Comparison of ENCODE assay signal across 10 mouse cellular contexts in genomic region chr1:52270354-52270753, GRCm38 (mm10). TPM values are rescaled to one million over a fixed set of nuclear protein-coding genes. Genes with fewer than 3 reads are reported as not detected.
DNase-seq lines count a peak whose midpoint lies in the region; ATAC-seq and TF ChIP-seq lines count a peak whose summit lies in the region.
"Had no signal": no experiment of that assay in that cellular context is flagged by ENCODE, and none has a peak within 500 bp of the region (broad histone marks: within the 10 kb centered on the region; RNA-seq: fewer than 3 reads in every experiment).

No protein-coding gene starts in this region.

- POLR2A ChIA-PET in Patski (lab: Charles Lee), result interaction anchor here (1.6 kb wide), 1 partner anchor 38 kb away, joined by 3 read pairs; the partner anchor contains the start of gene Gls

- 95% methylated on average over 9 of the region's 9 CpGs for WGBS in thymus, adult 2 months

- no peaks in the 10 kb centered on the region for H3K4me1 ChIP-seq in thymus, adult 2 months (replicated peaks; ENCODE audit: control insufficient read depth, insufficient read depth, low read length)
- H3K4me1 ChIP-seq: midbrain, embryonic 12.5 days had no signal

- H3K27ac ChIP-seq in thymus, adult 2 months (ENCODE audit: control insufficient read depth, insufficient read depth, low read length), result no peak overlapping the region
- H3K27ac ChIP-seq: midbrain, embryonic 12.5 days had no signal

- TF ChIP-seq POLR2A in thymus, adult 2 months (IDR thresholded peaks at IDR 0.05; ENCODE audit: control insufficient read depth, extremely low read depth, insufficient read depth, low read length, poor library complexity), result no peak

- no peaks in the 10 kb centered on the region for H3K27me3 ChIP-seq in Patski
- H3K27me3 ChIP-seq in thymus, adult 2 months (ENCODE audit: control insufficient read depth, insufficient read depth, low read length), result no peaks in the 10 kb centered on the region
- H3K27me3 ChIP-seq: midbrain, embryonic 12.5 days had no signal

- in situ Hi-C loops in Patski (cut with MboI; ENCODE audit: low pct_unique_long_range_greater_than_20kb), result no loop called here

- H3K4me3 ChIP-seq in thymus, adult 2 months (ENCODE audit: control insufficient read depth, insufficient read depth, low read length), result no peak overlapping the region
- H3K4me3 ChIP-seq: midbrain, embryonic 12.5 days had no signal

- ATAC-seq in cerebellum, adult (ENCODE audit: insufficient number of reproducible peaks, low FRiP score, low TSS enrichment), result peak; percentile 21; the same call in 1 of the 2 replicates
- peak; percentile 97 for ATAC-seq in Patski
- ATAC-seq: intestine, embryonic 16.5 days had no signal

- TF ChIP-seq CTCF in Patski (IDR thresholded peaks at IDR 0.05), result no peak
- TF ChIP-seq CTCF in thymus, adult 2 months (IDR thresholded peaks at IDR 0.05; ENCODE audit: borderline replicate concordance, control insufficient read depth, extremely low read depth, insufficient read depth, low read length, poor library complexity), result no peak

- H3K36me3 ChIP-seq in thymus, adult 2 months (ENCODE audit: control insufficient read depth, insufficient read depth, low read length), result no peaks in the 10 kb centered on the region
- H3K36me3 ChIP-seq: midbrain, embryonic 12.5 days had no signal

- DNase-seq in cerebellum, postnatal 4 days (ENCODE audit: low spot score in 2 of 2), result no peak
- DNase-seq in Patski (ENCODE audit: low read depth, low spot score) (peak; percentile 83), adipocyte (ENCODE audit: low spot score) (no peak)
- peak; percentile 84 for DNase-seq in cerebellum, adult 9-10 months
- DNase-seq in kidney, postnatal 36 days, result peak; percentile 68 to 69
- no peak for DNase-seq in gastrocnemius, adult 18-20 months (ENCODE audit: low spot score)
- DNase-seq in thymus, adult 2 months, result no peak

- CTCF ChIA-PET in Patski (lab: Charles Lee), result interaction anchor here (1.0 to 1.6 kb wide), 3 partner anchors 14 to 124 kb away, joined by 3 to 4 read pairs (median 4); no protein-coding TSS in a partner anchor

RNA-seq across cellular contexts. Expression of gene Gls, which starts 37.3 kb away (rescaled TPM):
- 174 TPM for polyA plus RNA-seq in Patski (2021)
- total RNA-seq in gastrocnemius, adult 18-20 months (2021), result 10 to 100 TPM; 81.6 to 85.6 TPM
- 23.5 and 26.0 TPM in 2 replicates for polyA plus RNA-seq in thymus, adult 2 months (2012; rRNA removed)

Comparison
In these comparisons a context has a peak if more than half of its experiments do, and no peak if none do; other contexts are left out.
1. DNase-seq: peak in Patski (single experiment), cerebellum, adult 9-10 months (single experiment) and kidney, postnatal 36 days (2 of 2); none in cerebellum, postnatal 4 days (0 of 2), gastrocnemius, adult 18-20 months (single experiment), thymus, adult 2 months (single experiment) and adipocyte (single experiment).